9 mouse cellular contexts compared by ENCODE assay signal in the genomic region with DNA sequence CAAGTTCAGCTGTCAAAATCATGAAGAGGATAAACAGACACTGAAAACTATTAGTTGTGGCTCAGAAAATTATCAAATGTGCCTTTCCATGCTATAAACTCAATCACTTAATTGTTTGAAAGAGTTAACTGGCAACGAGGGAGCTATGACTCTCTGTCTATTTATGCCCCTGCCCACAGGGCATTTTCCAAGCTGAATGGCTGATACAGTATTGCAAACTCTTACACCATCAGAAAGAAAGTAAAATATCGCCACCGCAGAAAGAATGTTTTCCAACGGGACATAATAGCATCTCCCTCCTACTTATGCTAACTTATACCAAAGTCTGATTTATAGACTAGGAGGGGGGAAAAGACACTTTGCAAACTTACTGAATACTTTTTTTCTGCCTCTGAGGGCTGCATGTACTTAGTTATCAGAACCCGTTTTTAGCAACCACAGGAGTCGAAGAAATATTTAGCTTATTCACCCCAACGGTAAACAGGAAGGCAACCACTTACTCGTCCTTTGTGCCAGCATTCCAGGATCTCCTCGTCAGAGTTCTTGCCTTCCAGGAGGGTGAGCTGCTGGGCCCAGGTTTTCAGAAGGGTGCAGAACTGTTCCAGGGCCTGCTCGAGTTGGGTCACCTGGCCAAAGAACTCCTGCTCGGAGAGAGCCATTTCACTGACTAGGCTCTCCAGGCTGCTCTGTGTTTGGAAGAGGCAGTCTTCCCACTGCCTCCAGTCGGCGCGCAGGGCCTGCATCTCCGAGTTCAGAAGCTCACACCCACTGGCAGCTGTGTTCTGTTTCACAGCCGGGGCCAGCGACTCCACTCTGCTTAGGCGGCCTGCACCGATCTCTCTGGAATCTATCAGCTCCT.
DNase-seq lines count a peak whose midpoint lies in the region; ATAC-seq and TF ChIP-seq lines count a peak whose summit lies in the region.
"Had no signal": no experiment of that assay in that cellular context is flagged by ENCODE, and none has a peak within 500 bp of the region (broad histone marks: within the 10 kb centered on the region; RNA-seq: fewer than 3 reads in every experiment).

No protein-coding gene starts in this region.

- H3K4me2 ChIP-seq in hindbrain, embryonic 13.5 days, result 0 out of 2 replicates have a peak overlapping the region, but pooled peaks have one; percentile 4

- peak; percentile 91 for DNase-seq in 3T3-L1 (ENCODE audit: low read depth, low spot score)
- DNase-seq in gastrocnemius, adult 18-20 months (ENCODE audit: low spot score), result peak; percentile 78
- DNase-seq in layer of hippocampus, postnatal 14 days (ENCODE audit: low spot score in 2 of 2), result peak; percentile 22 to 47
- peak; percentile 64 for DNase-seq in lung, postnatal 14 days
- peak; percentile 51 for DNase-seq in right cerebral cortex, postnatal 25 days
- no peak for DNase-seq in thymus, postnatal 36 days

- H3K36me3 ChIP-seq in hindbrain, embryonic 13.5 days, result no peaks in the 10 kb centered on the region

- no peaks in the 10 kb centered on the region for H3K9me3 ChIP-seq in hindbrain, embryonic 13.5 days

- no peaks in the 10 kb centered on the region for H3K27me3 ChIP-seq in hindbrain, embryonic 13.5 days

- TF ChIP-seq POLR2A in cortical plate, adult 2 months (IDR thresholded peaks at IDR 0.05; ENCODE audit: extremely low read depth, insufficient read depth, low read length), result no peak

- no peak overlapping the region for H3K4me3 ChIP-seq in cortical plate, adult 2 months (ENCODE audit: insufficient read depth, low read length)
- no peak overlapping the region for H3K4me3 ChIP-seq in hindbrain, embryonic 13.5 days

- 0 out of 2 replicates have a peak overlapping the region, but pooled peaks have one; percentile 3 for H3K9ac ChIP-seq in hindbrain, embryonic 13.5 days

- H3K4me1 ChIP-seq in cortical plate, adult 2 months (ENCODE audit: control insufficient read depth, insufficient read depth, low read length), result peaks cover 3% of the 10 kb centered on the region; the same call in 1 of the 2 replicates
- no peaks in the 10 kb centered on the region for H3K4me1 ChIP-seq in hindbrain, embryonic 13.5 days (replicated peaks)

- peak overlapping the region; percentile 8; the same call in 1 of the 2 replicates for H3K27ac ChIP-seq in cortical plate, adult 2 months (ENCODE audit: insufficient read depth, low read length)
- H3K27ac ChIP-seq in hindbrain, embryonic 13.5 days, result peak overlapping the region; percentile 45; the same call in 1 of the 2 replicates

- WGBS in hindbrain, embryonic 13.5 days, result 51% methylated on average over 19 of the region's 19 CpGs

- no peak for TF ChIP-seq CTCF in cortical plate, adult 2 months (IDR thresholded peaks at IDR 0.05; ENCODE audit: extremely low read depth, insufficient read depth, low read length)

- ATAC-seq in hindbrain, embryonic 13.5 days (ENCODE audit: low FRiP score), result peak; percentile 34
- ATAC-seq: Patski had no signal

Comparison
In these comparisons a context has a peak if more than half of its experiments do, and no peak if none do; other contexts are left out.
1. DNase-seq: peak in 3T3-L1 (single experiment), gastrocnemius, adult 18-20 months (single experiment), layer of hippocampus, postnatal 14 days (2 of 2), lung, postnatal 14 days (single experiment) and right cerebral cortex, postnatal 25 days (single experiment); none in thymus, postnatal 36 days (0 of 2).